Mouse (Mus musculus): ENCODE measurements around the gene Wdr17.

DNA sequence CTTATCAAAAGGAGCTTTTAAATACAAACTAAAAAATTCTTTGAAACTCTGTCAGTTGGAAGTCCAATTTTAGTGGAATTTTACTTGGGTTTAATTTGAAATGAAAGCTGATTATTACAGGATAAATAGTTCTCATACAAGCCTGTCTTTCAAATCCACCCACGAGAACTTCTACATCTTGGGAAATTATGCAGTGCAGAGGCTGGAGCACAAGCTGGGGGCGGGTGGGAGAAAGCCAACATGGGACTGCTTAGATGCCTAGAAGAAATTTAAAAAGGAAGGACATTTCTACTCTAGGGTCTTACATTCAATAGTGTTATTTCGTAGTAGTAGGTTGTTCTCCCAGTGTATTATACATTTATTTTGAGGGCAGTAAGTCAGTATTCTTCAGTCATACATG is 219.2 kb downstream of the Wdr17 start:
- TF ChIP-seq CTCF (conservative IDR thresholded peaks at IDR 0.05; ENCODE audit: low read length) (no peak), NANOG (IDR thresholded peaks at IDR 0.05; ENCODE audit: borderline replicate concordance, low read length) (no peak)
